Comparison of ENCODE assay signal across 8 mouse cellular contexts in genomic region chr5:35757639-35758001, GRCm38 (mm10). TPM values are rescaled to one million over a fixed set of nuclear protein-coding genes. Genes with fewer than 3 reads are reported as not detected.
A peak's percentile ranks its signal among the peaks of the same experiment; 100 is the strongest.
DNase-seq lines count a peak whose midpoint lies in the region; ATAC-seq lines count a peak whose summit lies in the region.

TSS of gene Ablim2 (plus strand) at chr5:35757880.

- H3K36me3 ChIP-seq in forebrain, embryonic 12.5 days (replicated peaks): no peaks in the 10 kb centered on the region
- no peaks in the 10 kb centered on the region for H3K36me3 ChIP-seq in heart, embryonic 16.5 days (ENCODE audit: control insufficient read depth, insufficient read depth)
- no peaks in the 10 kb centered on the region for H3K36me3 ChIP-seq in liver, embryonic 13.5 days
- no peaks in the 10 kb centered on the region for H3K36me3 ChIP-seq in stomach, embryonic 14.5 days (ENCODE audit: control insufficient read depth, insufficient read depth, low read length)

- peaks cover 62% of the 10 kb centered on the region for H3K27me3 ChIP-seq in forebrain, embryonic 12.5 days
- H3K27me3 ChIP-seq in heart, embryonic 16.5 days (ENCODE audit: control insufficient read depth, insufficient read depth, low read length): peaks cover 28% of the 10 kb centered on the region
- H3K27me3 ChIP-seq in liver, embryonic 13.5 days: peaks cover 56% of the 10 kb centered on the region
- peaks cover 13% of the 10 kb centered on the region for H3K27me3 ChIP-seq in stomach, embryonic 14.5 days (ENCODE audit: control insufficient read depth, insufficient read depth, low read length)

- H3K9ac ChIP-seq in forebrain, embryonic 12.5 days: peak within 1 kb of the TSS; percentile 57
- peak within 1 kb of the TSS; percentile 79 for H3K9ac ChIP-seq in heart, embryonic 16.5 days (ENCODE audit: low read length)
- H3K9ac ChIP-seq in liver, embryonic 13.5 days: peak within 1 kb of the TSS; percentile 18
- peak within 1 kb of the TSS; percentile 4; the same call in 1 of the 2 replicates for H3K9ac ChIP-seq in stomach, embryonic 14.5 days (replicated peaks; ENCODE audit: low read depth, low read length)

- ATAC-seq in forebrain, embryonic 12.5 days (ENCODE audit: low FRiP score): peak; percentile 98
- ATAC-seq in heart, embryonic 16.5 days (replicated peaks; ENCODE audit: extremely low read depth, insufficient read depth, low FRiP score): peak; percentile 94
- peak; percentile 90 for ATAC-seq in liver, embryonic 13.5 days (ENCODE audit: low read depth)
- ATAC-seq in stomach, embryonic 14.5 days (ENCODE audit: insufficient number of reproducible peaks, insufficient read depth, low FRiP score, low read depth): peak; percentile 94

- DNase-seq in CD4-positive helper T cell, adult 2 months (ENCODE audit: low read depth, low spot score): peak; percentile 96
- DNase-seq in c-Kit-positive CD71-negative TER-119-negative erythroid progenitor cells, embryonic 14.5 days (ENCODE audit: low read depth): peak; percentile 77
- DNase-seq in kidney, postnatal 25 days: peak; percentile 92 to 97
- peak; percentile 74 for DNase-seq in liver, embryonic 13.5 days
- DNase-seq in natural killer cell, adult 2 months (ENCODE audit: low spot score in 2 of 2): peak; percentile 82 to 91

- H3K4me2 ChIP-seq in forebrain, embryonic 12.5 days: peak within 1 kb of the TSS; percentile 96
- peak within 1 kb of the TSS; percentile 100 for H3K4me2 ChIP-seq in heart, embryonic 16.5 days (ENCODE audit: low read depth, low read length)
- H3K4me2 ChIP-seq in liver, embryonic 13.5 days: peak within 1 kb of the TSS; percentile 89
- peak within 1 kb of the TSS; percentile 98 for H3K4me2 ChIP-seq in stomach, embryonic 14.5 days (replicated peaks; ENCODE audit: low read depth, low read length)

- WGBS in forebrain, embryonic 12.5 days: 2% methylated on average over 33 of the region's 35 CpGs
- WGBS in heart, embryonic 16.5 days: under 1% methylated on average over 33 of the region's 35 CpGs
- WGBS in liver, embryonic 13.5 days (ENCODE audit: insufficient replicate concordance): 2% methylated on average over 35 of the region's 35 CpGs
- under 1% methylated on average over 33 of the region's 35 CpGs for WGBS in stomach, embryonic 14.5 days

- peak within 1 kb of the TSS; percentile 56 for H3K4me3 ChIP-seq in forebrain, embryonic 12.5 days (replicated peaks)
- peak within 1 kb of the TSS; percentile 78 for H3K4me3 ChIP-seq in heart, embryonic 16.5 days (ENCODE audit: low read length)
- H3K4me3 ChIP-seq in liver, embryonic 13.5 days (replicated peaks): peak within 1 kb of the TSS; percentile 60
- peak within 1 kb of the TSS; percentile 46 for H3K4me3 ChIP-seq in stomach, embryonic 14.5 days (ENCODE audit: low read depth, low read length)

- H3K9me3 ChIP-seq in forebrain, embryonic 12.5 days: no peaks in the 10 kb centered on the region
- no peaks in the 10 kb centered on the region for H3K9me3 ChIP-seq in heart, embryonic 16.5 days (replicated peaks; ENCODE audit: control insufficient read depth, low read length)
- no peaks in the 10 kb centered on the region for H3K9me3 ChIP-seq in liver, embryonic 13.5 days (replicated peaks)
- no peaks in the 10 kb centered on the region for H3K9me3 ChIP-seq in stomach, embryonic 14.5 days (ENCODE audit: control insufficient read depth, low read depth, low read length)

- 0 out of 2 replicates have a peak within 1 kb of the TSS, but pooled peaks have one; percentile 42 for H3K27ac ChIP-seq in forebrain, embryonic 12.5 days
- no peak within 1 kb of the TSS for H3K27ac ChIP-seq in heart, embryonic 16.5 days (ENCODE audit: low read length)
- H3K27ac ChIP-seq in liver, embryonic 13.5 days: no peak within 1 kb of the TSS
- no peak within 1 kb of the TSS for H3K27ac ChIP-seq in stomach, embryonic 14.5 days (ENCODE audit: low read length)

- peaks cover 15% of the 10 kb centered on the region for H3K4me1 ChIP-seq in forebrain, embryonic 12.5 days
- peaks cover 10% of the 10 kb centered on the region for H3K4me1 ChIP-seq in heart, embryonic 16.5 days (ENCODE audit: control insufficient read depth, insufficient read depth, low read length)
- H3K4me1 ChIP-seq in liver, embryonic 13.5 days (replicated peaks): peaks cover 14% of the 10 kb centered on the region
- H3K4me1 ChIP-seq in stomach, embryonic 14.5 days (ENCODE audit: control insufficient read depth, insufficient read depth, low read length): 0 out of 2 replicates have a peak, but pooled peaks cover 7% of the 10 kb centered on the region

RNA-seq across cellular contexts. Expression of gene Ablim2, which starts in this region (rescaled TPM):
- 1.2 and 1.3 TPM in 2 replicates for polyA plus RNA-seq in forebrain, embryonic 12.5 days (2016; fragmentation: Nextera tagmentation; extraction: Ambion mirVana)
- polyA plus RNA-seq in heart, embryonic 16.5 days (2015; fragmentation: Nextera tagmentation; extraction: Ambion mirVana): 4.7 and 7.3 TPM in 2 replicates
- polyA plus RNA-seq in liver, embryonic 13.5 days (2015; fragmentation: Nextera tagmentation; extraction: Ambion mirVana): 0.03 and 0.18 TPM in 2 replicates
- polyA plus RNA-seq in stomach, embryonic 14.5 days (2014; fragmentation: Nextera tagmentation; extraction: Ambion mirVana): 1.3 and 3.2 TPM in 2 replicates

Comparison
In these comparisons a context has a peak if more than half of its experiments do, and no peak if none do; other contexts are left out.
1. Peak in DNase-seq, ATAC-seq, H3K4me3 ChIP-seq, H3K9ac ChIP-seq and H3K4me2 ChIP-seq in liver, embryonic 13.5 days; RNA of the gene not detected or under 1 TPM.
2. H3K9ac ChIP-seq: peak in every context shown above with its lines; median percentile 79 in heart, embryonic 16.5 days; 57 in forebrain, embryonic 12.5 days; 18 in liver, embryonic 13.5 days; 4 in stomach, embryonic 14.5 days.